Mouse (Mus musculus): ENCODE results near the gene Tfap2e. TPM values are rescaled to one million over a fixed set of nuclear protein-coding genes. Genes with fewer than 3 reads are reported as not detected.
A peak's percentile ranks its signal among the peaks of the same experiment; 100 is the strongest.

Gene Tfap2e
- not detected in 2 replicates for total RNA-seq (2017)

DNA sequence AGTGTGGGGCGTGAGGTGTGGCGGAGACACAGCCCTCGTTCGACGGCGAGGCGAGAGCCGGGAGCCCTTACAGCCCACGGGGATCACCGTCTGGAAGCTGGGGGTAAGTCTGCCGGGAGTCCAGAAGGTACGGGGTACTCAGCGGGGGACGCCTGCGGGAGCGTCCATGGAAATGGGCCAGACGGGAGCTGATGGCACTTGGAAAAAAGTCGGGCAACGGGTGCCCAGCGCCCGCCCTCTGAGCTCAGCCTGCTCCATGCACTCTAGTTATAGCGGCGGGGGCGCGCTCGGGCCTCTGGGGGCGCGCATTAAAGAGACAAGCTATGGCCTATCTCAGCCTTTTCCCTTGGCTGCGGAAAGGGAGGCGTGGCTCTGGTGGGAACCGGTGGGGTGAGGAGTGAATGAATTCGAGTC lies at the start of gene Tfap2e:
Gene Tfap2e (minus strand): TSS at position 240 of the 414 bp plus-strand sequence.
- ATAC-seq (replicated peaks; ENCODE audit: low read depth, poor library complexity, severe bottlenecking): peak; percentile 67

DNA sequence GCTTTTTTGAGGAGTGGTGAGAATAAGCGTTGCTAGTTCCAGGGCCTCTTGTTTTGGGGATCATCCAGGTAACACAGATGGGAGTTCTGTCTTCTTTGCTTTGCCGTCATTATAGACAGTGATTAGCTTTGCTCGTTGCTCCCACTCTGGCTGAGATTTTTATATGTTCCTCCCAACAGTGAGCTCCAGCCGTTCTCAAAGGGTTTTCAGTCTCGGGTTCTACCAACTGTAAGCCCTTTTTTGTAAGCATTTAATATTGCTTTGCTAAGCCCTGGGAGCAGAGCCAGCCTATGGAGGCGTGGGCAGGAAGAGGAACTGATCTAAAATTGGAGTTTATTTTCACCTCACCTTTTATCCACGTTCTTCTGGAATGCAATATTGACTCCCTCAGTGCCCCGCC lies 47.0 kb upstream of the Tfap2e start:
- no peak for ATAC-seq (replicated peaks; ENCODE audit: low read depth, poor library complexity, severe bottlenecking)

DNA sequence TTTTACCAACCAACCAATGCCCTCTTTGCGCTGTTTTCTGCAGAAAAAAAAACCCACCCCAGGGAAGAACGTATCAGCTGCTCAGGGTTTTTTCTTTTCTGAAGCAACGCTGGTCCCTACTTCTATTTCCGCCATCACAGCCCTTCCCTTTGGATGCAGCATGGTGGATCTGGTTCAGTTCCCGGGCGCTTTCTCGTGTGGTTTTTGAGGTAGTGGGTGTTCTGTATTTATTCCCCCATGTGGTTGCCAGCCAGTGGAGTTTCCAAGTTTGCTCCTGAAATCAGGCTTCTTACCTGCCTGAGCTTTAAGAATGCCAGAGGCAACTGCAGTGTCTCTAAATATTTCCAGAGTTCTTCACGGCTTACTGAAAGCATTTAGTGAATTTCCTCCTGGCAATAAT lies 46.5 kb upstream of the Tfap2e start:
- no peak for ATAC-seq (replicated peaks; ENCODE audit: low read depth, poor library complexity, severe bottlenecking)

DNA sequence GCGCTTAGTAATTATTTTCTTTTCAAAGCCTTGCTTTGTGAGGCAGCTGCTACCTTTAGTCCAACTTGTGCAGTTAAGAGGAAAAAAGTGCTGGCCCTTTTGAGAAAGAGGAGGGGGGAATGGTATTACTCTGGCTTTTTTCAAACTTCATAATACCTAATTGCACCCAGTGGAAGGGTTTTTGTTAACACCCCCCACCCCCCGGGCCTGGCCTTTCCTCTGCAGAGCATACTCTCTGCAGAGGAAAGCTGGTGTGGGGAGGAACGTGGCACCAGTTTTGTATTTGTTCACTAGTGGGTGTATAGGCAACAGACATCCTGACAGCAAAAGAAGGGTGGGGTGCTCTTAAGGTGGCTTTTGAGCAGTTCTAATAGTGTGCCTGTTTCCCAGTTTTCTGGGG lies 45.8 kb upstream of the Tfap2e start:
- ATAC-seq (replicated peaks; ENCODE audit: low read depth, poor library complexity, severe bottlenecking): no peak

DNA sequence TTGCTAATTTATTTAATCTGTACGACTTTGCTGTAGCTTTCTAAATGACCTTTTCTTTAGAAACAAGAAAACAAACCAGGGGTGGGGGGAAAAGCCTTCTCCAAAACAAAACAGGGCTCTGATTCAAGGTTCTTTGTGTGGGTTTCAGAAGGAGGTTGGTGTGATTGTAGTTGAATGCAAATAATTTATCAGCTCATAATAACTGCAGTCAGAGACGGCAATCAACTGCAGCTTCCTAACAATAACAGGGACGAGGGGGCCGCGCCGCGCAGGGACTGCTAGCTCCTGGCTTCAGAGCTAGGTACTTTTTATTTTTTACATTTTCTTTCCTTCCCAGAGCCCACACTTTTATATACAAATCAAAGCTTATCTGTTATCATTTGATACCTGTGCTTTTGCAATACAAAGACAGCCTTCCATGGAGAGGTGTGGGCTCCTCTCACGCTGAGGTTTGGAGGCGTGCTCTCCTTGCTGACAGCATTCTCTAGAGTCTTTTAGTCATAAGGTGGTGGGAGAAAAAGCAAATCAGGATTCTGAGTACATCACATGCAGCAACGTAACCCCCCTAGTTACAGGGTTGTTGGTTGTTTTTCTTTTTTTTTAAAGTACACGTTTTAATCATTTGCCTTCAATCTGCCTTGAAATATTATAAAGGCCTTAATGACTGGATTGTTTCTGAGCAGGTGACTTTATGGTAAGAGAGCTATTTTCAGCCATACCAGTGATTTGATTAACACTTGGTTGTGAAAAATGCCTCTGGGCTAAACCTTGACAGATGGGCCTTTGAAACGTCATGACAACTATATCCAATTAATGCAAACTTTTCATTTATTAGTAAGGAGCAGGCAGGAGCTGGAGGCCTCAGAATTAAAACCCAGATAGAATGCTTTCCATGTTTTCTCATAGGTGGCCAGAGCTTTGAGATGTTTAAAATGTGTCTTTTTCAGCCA lies 44.1 kb upstream of the Tfap2e start:
- no peak for ATAC-seq (replicated peaks; ENCODE audit: low read depth, poor library complexity, severe bottlenecking)

DNA sequence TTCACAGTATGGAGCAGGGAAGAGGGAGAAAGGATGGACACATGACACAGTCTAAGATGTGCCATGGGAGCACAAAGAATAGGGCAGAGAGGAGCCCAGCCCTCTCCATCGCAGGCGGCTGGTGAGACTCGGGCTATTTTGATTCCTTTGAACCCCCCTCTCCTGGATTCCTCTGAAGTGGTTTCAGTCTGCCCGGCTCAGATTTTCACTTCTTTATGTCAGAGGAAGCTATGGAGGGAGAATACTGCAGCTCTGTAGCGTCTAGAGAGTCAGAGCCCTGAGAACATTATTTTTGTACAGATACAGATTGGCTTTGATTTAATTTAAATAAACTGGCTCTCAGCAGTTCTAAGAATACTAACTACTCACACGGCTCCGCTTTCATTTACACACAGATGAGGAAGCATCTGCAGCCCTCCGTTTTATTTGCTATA lies 43.1 kb upstream of the Tfap2e start:
- no peak for ATAC-seq (replicated peaks; ENCODE audit: low read depth, poor library complexity, severe bottlenecking)

DNA sequence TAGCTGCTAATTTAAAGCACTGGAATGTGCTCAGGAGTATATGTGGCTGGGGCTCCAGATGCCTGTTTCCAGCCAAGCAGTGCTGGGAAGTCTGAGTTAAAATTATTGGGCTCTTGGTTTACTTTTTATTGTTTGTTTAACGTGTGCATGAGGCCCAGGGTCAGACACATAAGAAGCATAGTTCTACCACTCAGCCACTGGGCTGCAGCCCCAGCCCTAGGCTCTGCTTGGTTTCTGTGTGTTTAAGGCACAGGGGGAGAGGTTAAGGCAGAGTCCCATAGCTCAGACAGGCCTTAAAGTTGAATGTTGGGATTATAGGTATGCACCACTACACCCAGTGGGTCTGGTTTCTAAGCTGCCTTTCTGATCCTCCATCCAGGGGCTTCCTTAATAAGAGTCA lies 39.1 kb upstream of the Tfap2e start:
- ATAC-seq (replicated peaks; ENCODE audit: low read depth, poor library complexity, severe bottlenecking): no peak

DNA sequence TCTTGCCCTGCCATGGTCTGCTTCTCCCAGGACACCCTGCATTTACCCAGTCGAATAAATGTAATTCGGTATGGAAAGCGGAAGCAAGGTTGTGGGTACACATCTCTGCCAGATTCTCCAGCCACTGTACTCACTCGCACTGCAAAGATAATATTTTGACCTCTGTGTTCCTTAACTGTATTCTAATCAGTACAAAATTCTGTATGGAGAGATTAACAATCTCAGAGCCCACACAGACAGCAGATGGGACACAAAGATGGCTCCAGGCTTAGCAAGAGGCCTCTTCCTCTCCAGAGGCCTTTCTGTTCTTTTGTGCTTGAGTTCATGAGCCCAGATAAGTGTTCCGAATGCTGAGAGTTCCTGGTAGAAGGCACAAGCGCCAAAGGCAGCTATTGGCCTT lies 37.8 kb upstream of the Tfap2e start:
- ATAC-seq (replicated peaks; ENCODE audit: low read depth, poor library complexity, severe bottlenecking): no peak

DNA sequence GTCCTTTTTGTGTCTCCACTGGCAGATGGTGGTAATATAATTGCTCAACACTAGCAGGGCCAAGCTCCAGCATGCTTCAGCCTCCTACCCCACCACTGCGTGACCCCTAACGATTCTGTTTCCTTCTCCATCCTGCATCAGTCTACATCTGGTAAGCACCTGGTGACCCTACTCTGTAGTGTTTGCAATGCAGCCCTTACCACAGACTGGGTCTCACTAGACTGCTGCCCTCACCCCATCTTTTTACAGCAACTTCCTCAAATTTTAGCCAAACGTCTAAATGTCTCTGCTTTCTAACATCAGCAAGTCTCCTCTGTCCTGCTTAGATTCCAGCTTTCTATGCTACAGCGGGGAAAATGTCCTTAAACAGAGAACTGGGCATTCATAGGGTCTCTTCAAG lies 34.8 kb upstream of the Tfap2e start:
- peak; percentile 56; the same call in 1 of the 2 replicates for ATAC-seq (replicated peaks; ENCODE audit: low read depth, poor library complexity, severe bottlenecking)

DNA sequence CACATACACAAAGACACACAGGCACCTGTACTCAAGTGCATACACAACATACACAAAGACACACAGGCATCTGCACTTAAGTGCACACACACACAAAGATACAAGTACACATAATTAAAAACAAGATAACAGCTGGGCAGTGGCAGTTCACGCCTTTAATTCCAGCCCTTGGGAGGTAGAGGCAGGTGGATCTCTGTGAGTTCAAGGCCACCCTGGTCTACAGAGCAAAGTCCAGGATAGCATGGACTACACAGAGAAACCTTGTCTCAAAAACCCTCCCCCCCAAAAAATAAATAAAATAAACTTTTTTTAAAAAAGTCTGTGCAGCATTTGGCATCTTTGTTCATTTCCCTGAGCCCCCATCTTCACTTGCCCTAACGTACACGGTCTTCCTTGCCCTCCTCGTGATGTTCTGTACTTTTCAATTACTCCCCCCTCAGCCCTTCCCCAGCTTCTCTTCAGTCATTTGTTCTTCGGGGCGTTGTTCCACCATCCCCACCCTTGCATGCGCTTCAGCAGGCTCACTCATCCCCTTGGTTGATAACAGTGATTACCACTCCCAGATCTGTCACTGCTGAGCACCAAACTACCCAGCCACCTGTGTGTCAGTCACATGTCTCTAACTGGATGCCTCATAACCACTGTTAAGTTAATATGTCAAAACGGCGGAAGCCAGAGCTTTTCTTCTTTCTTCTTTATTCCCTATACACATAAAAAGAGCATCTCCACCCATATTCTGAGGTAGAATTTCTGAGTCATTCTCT lies 33.9 kb upstream of the Tfap2e start:
- ATAC-seq (replicated peaks; ENCODE audit: low read depth, poor library complexity, severe bottlenecking): no peak

DNA sequence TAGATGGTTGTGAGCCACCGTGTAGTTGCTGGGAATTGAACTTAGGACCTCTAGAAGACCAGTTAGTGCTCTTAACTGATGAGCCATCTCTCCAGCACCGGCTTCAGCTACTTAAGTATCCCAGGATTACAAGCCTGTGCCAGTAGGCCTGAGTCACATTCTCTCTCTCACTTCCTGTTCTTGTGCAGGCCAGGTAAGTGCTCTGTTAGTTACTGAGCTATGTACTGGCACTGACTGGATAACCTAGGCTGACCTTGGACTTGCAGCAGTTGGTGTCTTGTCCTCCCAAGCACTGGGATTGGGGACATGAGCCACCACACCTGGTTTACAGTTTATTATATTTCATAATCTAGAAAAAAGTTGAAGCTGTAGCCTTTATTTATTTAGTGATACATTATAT lies 27.4 kb upstream of the Tfap2e start:
- ATAC-seq (replicated peaks; ENCODE audit: low read depth, poor library complexity, severe bottlenecking): no peak

DNA sequence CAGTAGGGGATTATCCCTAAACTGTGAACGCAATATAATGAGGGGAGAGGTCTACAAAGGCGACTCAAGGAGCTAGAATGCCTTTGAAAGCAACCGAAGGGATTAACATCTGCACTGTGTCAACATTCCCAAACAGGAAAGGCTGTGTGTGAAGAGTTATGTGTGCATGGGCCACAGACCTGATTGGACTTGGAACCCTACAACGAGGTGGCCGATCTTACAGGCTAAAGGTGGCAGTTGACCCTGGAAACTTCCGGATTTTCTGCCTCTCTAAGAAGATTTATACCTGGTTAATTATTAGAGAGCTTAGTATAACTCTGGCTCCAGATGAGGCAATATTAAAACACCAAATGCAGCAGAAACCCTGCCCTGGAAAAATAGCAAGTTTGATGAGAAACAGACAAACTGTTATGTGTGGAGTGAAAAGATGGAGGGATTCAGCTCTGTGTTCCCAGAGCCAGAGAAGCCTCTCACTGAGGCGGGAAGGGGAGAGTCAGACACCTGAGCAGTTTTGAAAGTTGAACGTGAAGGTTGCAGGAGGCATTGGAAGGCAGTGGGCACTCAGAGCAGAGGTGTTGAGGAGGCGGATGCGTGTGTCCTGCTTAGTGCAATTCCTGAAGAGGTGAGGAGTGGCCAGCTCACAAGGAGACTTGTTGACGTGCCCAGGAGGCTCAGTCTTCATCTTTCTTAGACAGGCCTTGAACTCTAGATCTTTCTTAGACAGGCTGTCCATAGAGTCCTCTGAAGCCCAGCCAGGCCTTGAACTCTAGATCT lies 26.7 kb upstream of the Tfap2e start:
- ATAC-seq (replicated peaks; ENCODE audit: low read depth, poor library complexity, severe bottlenecking): no peak

DNA sequence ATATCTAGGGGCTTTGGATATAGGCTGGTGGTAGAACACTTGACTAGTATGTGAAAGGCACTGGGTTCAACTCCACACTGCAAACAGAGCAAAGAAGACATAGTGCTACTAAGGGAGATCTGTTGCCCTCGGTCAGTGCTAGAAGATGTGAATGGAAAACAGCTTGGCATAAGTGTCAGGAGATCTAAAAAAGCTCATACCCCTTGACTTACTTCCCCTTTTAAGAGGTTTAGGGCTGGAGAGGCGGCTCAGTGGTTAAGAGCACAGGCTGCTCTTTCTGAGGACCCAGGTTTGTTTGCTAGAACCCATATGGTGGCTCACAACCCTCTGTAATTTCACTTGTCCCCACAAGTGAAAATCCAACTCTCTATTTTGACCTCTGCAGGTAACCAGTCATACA lies 23.4 kb upstream of the Tfap2e start:
- ATAC-seq (replicated peaks; ENCODE audit: low read depth, poor library complexity, severe bottlenecking): peak; percentile 72

DNA sequence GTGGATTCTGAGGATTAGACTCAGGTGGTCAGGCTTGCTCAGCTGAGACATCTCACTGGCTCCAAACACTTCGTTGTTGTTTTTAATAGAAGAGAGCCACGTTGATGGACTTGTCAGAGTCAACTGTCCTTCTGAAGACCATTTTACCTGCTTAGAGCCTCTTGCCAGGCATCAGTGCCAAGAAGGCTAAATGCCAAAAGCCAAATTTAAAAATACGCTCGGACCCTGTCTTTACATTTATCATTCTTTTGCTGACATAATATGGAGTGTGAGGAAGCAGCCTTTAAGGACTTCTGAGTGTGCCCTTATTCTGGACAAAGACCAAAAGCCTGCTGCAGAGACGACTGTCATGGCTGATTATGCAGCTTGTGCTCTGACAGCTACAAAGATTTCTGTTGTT lies 22.3 kb upstream of the Tfap2e start:
- ATAC-seq (replicated peaks; ENCODE audit: low read depth, poor library complexity, severe bottlenecking): no peak

DNA sequence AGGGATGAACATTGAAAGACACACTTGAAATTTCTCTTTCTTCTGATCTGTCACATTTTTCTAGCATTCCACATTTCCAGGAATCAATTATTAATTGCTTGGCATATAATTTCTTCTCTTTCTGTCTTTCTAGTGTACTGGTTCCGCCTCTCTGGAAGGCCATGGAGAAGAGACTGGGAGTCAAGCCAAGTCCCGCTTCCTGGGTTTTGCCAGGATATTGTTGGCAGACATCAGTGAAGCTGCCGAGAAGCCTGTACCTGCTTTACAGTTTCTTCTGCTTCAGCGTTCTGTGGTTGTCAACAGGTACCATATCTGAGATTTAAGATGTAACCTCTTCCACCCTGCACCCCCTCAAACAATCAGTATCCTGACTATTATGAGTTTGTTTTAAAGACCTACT lies 20.7 kb upstream of the Tfap2e start:
- no peak for ATAC-seq (replicated peaks; ENCODE audit: low read depth, poor library complexity, severe bottlenecking)

DNA sequence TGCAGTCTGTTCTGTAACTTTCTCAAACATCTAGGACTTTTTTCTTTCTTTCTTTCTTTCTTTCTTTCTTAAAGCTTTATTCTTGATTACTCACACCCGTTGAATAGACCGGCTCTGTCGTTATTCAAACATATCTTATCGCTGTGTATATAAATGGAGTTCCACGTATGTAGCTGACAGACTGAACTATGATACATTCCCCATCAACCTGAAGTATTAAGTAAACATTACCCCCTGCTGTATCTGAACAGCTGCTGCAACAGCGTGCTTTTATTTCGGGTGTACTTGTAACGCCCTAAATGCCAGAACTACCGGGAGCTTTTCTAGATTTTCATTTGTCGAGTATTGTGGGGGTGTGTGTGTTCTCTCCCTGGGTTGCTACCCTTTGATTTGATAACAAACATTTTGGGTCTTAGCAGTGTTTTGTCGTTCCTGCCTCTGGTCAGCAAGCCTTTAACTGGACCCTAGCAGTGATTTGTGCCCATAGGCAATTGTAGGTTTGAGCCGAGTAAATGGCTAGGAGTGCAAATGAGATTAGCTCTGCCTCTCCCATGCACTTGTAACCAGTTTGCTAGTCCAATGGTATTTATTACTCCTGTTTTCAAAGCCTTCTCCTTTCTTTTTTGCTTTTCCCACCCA lies 18.8 kb upstream of the Tfap2e start:
- ATAC-seq (replicated peaks; ENCODE audit: low read depth, poor library complexity, severe bottlenecking): no peak

DNA sequence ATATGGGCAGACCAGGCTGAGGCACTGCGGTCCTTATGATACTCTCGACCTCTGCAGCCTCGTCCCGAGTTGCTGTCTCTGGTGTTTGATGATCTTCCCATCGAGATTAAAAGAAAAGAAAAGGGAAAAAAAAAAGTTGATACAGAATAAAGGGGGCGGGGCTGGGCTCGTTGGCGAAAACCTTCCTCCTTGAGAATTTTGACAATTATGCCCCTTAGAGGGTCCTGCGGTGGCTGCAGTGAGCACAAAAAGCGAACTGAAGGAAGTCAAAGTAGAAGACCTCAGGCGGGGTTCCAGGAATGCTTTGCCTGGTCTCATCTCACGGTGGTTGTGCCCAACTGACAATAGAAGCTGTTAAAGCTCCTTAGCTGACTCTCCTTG lies 18.2 kb upstream of the Tfap2e start:
- no peak for ATAC-seq (replicated peaks; ENCODE audit: low read depth, poor library complexity, severe bottlenecking)

DNA sequence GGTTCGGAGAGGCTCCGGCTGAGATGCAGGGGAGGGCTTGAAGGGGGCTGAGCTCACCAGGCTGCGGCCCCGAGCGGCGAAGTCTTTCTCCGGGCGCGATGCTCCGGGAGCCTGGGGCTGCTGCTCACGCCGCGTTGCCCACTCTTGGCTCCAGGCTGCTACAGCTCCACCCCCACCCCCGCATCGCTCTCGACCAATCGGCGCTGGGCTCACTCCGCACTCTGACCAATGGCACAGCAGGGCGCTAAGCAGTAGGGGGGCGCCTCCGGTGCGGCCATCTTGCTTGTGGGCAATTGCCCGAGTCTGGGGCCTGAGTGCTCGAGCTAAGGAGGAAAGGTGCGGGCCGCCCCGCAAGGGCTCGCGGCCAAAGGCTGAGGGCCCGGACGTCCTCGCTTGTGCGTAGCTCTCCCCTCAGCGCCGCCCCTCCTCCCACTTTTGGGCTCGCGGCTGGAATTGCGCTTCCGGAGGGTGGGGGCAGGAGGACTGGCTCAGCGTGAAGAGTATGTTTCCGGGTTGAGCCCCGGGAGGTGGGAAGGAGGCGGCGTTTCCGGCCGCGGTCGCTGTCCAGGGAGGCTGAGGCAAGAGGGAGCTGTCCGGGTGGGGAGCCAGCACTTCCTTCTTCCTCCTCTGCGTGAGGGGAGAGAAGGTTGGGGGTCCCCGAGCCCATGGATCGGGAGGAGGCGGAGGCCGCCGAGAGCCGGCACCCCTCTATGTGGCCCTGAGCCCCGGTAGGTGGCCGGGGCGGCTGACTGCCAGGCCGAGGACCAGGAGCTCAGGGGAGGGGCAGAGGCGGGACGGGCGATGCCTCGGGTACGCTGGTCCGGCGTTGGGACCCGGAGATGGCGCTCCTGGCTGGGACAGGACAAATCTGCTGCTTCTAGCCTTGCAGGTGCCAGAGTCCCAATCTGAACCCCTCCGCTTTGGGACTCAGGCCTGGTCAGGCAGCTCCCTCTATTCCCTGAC lies 17.5 kb upstream of the Tfap2e start, which contains the start of the genes Ncdn and AU040320:
Gene Ncdn (minus strand): TSS at position 171 of the 963 bp plus-strand sequence.
Gene AU040320 (plus strand): TSS at position 277 of the 963 bp plus-strand sequence.
- peak; percentile 94 for ATAC-seq (replicated peaks; ENCODE audit: low read depth, poor library complexity, severe bottlenecking)

All from common myeloid progenitor, adult 5-6 weeks (primary cell).